Mouse (Mus musculus): Measurements from ENCODE around the gene Fam71e2. TPM values are rescaled to one million over a fixed set of nuclear protein-coding genes. Genes with fewer than 3 reads are reported as not detected.

The Fam71e2 gene
- total and polyA plus RNA-seq, 3 experiments = 0.35 TPM; not detected in 2

GRCm38 (mm10) chr7:4782130-4782529, 11.0 kb upstream of the Fam71e2 start:
- Histone ChIP-seq H3K27ac (no peak overlapping the region), H3K36me3 (ENCODE audit: control insufficient read depth, insufficient read depth, low read length) (no peaks in the 10 kb centered on the region), H3K79me2 (replicated peaks; ENCODE audit: control insufficient read depth, insufficient read depth, low read length) (no peaks in the 10 kb centered on the region), H3K9ac (ENCODE audit: low read depth, low read length) (no peak overlapping the region), H3K4me3 (no peak overlapping the region), H3K27me3 (ENCODE audit: control insufficient read depth, insufficient read depth, low read length) (peaks cover 2% of the 10 kb centered on the region; the same call in 1 of the 2 replicates), H3K4me1 (ENCODE audit: control insufficient read depth, insufficient read depth, low read length) (no peaks in the 10 kb centered on the region)
- no peak for DNase-seq
- intact Hi-C loops (cut with DNase I) = no loop called here
- 47% methylated on average over 3 of the region's 3 CpGs for WGBS
- no peak for TF ChIP-seq EP300 (IDR thresholded peaks at IDR 0.05; ENCODE audit: insufficient read depth, low read depth, low read length)
- no peak for TF ChIP-seq CTCF (IDR thresholded peaks at IDR 0.05)
- TF ChIP-seq POLR2A (IDR thresholded peaks at IDR 0.05; ENCODE audit: insufficient read depth, low read depth, low read length) = no peak

- Histone ChIP-seq H3K27me3 (ENCODE audit: control insufficient read depth, insufficient read depth, low read length) (peaks cover 15% of the 10 kb centered on the region; the same call in 1 of the 2 replicates), H3K27ac (no peak overlapping the region), H3K4me1 (ENCODE audit: control insufficient read depth, insufficient read depth, low read length) (no peaks in the 10 kb centered on the region; the same call in 1 of the 2 replicates), H3K9ac (ENCODE audit: low read depth, low read length) (no peak overlapping the region), H3K79me2 (replicated peaks; ENCODE audit: control insufficient read depth, insufficient read depth, low read length) (no peaks in the 10 kb centered on the region), H3K4me3 (no peak overlapping the region), H3K36me3 (ENCODE audit: control insufficient read depth, insufficient read depth, low read length) (no peaks in the 10 kb centered on the region)
- 24% methylated on average over 5 of the region's 5 CpGs for WGBS
- intact Hi-C loops (cut with DNase I) = no loop called here
- no peak for DNase-seq
- TF ChIP-seq POLR2A (IDR thresholded peaks at IDR 0.05; ENCODE audit: insufficient read depth, low read depth, low read length) = no peak
- TF ChIP-seq EP300 (IDR thresholded peaks at IDR 0.05; ENCODE audit: insufficient read depth, low read depth, low read length) = no peak
- TF ChIP-seq CTCF (IDR thresholded peaks at IDR 0.05) = no peak
Observed at GRCm38 (mm10) chr7:4779921-4780320, 8.8 kb upstream of the Fam71e2 start.

GRCm38 (mm10) chr7:4777851-4778637, 6.9 kb upstream of the Fam71e2 start:
- no peaks in the 10 kb centered on the region; the same call in 1 of the 2 replicates for H3K4me1 ChIP-seq (ENCODE audit: control insufficient read depth, insufficient read depth, low read length)
- peaks cover 15% of the 10 kb centered on the region; the same call in 1 of the 2 replicates for H3K27me3 ChIP-seq (ENCODE audit: control insufficient read depth, insufficient read depth, low read length)
- H3K27ac ChIP-seq = no peak overlapping the region
- no peak overlapping the region for H3K9ac ChIP-seq (ENCODE audit: low read depth, low read length)
- no peak overlapping the region for H3K4me3 ChIP-seq
- DNase-seq = no peak
- H3K79me2 ChIP-seq (replicated peaks; ENCODE audit: control insufficient read depth, insufficient read depth, low read length) = no peaks in the 10 kb centered on the region
- TF ChIP-seq CTCF (IDR thresholded peaks at IDR 0.05) (no peak), POLR2A (IDR thresholded peaks at IDR 0.05; ENCODE audit: insufficient read depth, low read depth, low read length) (no peak), EP300 (IDR thresholded peaks at IDR 0.05; ENCODE audit: insufficient read depth, low read depth, low read length) (no peak)
- intact Hi-C loops (cut with DNase I) = no loop called here
- no peaks in the 10 kb centered on the region for H3K36me3 ChIP-seq (ENCODE audit: control insufficient read depth, insufficient read depth, low read length)
- WGBS = 7% methylated on average over 20 of the region's 20 CpGs

- Histone ChIP-seq H3K79me2 (replicated peaks; ENCODE audit: control insufficient read depth, insufficient read depth, low read length) (no peaks in the 10 kb centered on the region), H3K27me3 (ENCODE audit: control insufficient read depth, insufficient read depth, low read length) (peaks cover 15% of the 10 kb centered on the region; the same call in 1 of the 2 replicates), H3K4me1 (ENCODE audit: control insufficient read depth, insufficient read depth, low read length) (no peaks in the 10 kb centered on the region; the same call in 1 of the 2 replicates), H3K36me3 (ENCODE audit: control insufficient read depth, insufficient read depth, low read length) (no peaks in the 10 kb centered on the region), H3K4me3 (peak overlapping the region; percentile 47), H3K9ac (ENCODE audit: low read depth, low read length) (peak overlapping the region; percentile 60), H3K27ac (no peak overlapping the region)
- DNase-seq = peak; percentile 62 to 64
- 2% methylated on average over 41 of the region's 56 CpGs for WGBS
- TF ChIP-seq POLR2A (IDR thresholded peaks at IDR 0.05; ENCODE audit: insufficient read depth, low read depth, low read length) (no peak), CTCF (IDR thresholded peaks at IDR 0.05) (no peak), EP300 (IDR thresholded peaks at IDR 0.05; ENCODE audit: insufficient read depth, low read depth, low read length) (no peak)
- intact Hi-C loops (cut with DNase I) = no loop called here
Observed at GRCm38 (mm10) chr7:4776861-4777830, 6.0 kb upstream of the Fam71e2 start.

- DNase-seq = no peak
- Histone ChIP-seq H3K27me3 (ENCODE audit: control insufficient read depth, insufficient read depth, low read length) (peaks cover 14% of the 10 kb centered on the region; the same call in 1 of the 2 replicates), H3K36me3 (ENCODE audit: control insufficient read depth, insufficient read depth, low read length) (no peaks in the 10 kb centered on the region), H3K27ac (no peak overlapping the region), H3K4me3 (no peak overlapping the region), H3K79me2 (replicated peaks; ENCODE audit: control insufficient read depth, insufficient read depth, low read length) (no peaks in the 10 kb centered on the region), H3K4me1 (ENCODE audit: control insufficient read depth, insufficient read depth, low read length) (no peaks in the 10 kb centered on the region; the same call in 1 of the 2 replicates), H3K9ac (ENCODE audit: low read depth, low read length) (no peak overlapping the region)
- intact Hi-C loops (cut with DNase I) = no loop called here
- WGBS = 47% methylated on average over 10 of the region's 10 CpGs
- no peak for TF ChIP-seq EP300 (IDR thresholded peaks at IDR 0.05; ENCODE audit: insufficient read depth, low read depth, low read length)
- no peak for TF ChIP-seq CTCF (IDR thresholded peaks at IDR 0.05)
Observed at GRCm38 (mm10) chr7:4776131-4776530, 5.0 kb upstream of the Fam71e2 start.

Data from heart, adult 2 months (tissue).